Comparison of ENCODE assay signal across 25 mouse cellular contexts in genomic region chr15:84953259-84953658, GRCm38 (mm10).
"Had no signal": no experiment of that assay in that cellular context is flagged by ENCODE, and none has a peak within 500 bp of the region (broad histone marks: within the 10 kb centered on the region; RNA-seq: fewer than 3 reads in every experiment).

No protein-coding gene starts in this region.

- H3K27me3 ChIP-seq: heart, embryonic 13.5 days; heart, embryonic 15.5 days; hindbrain, embryonic 13.5 days; hindbrain, embryonic 15.5 days; kidney, embryonic 15.5 days; limb, embryonic 13.5 days; limb, embryonic 15.5 days; liver, embryonic 12.5 days had no signal

- H3K27ac ChIP-seq: heart, embryonic 13.5 days; heart, embryonic 15.5 days; hindbrain, embryonic 13.5 days; hindbrain, embryonic 15.5 days; hindbrain, postnatal 0 days; kidney, embryonic 15.5 days; kidney, postnatal 0 days; limb, embryonic 13.5 days; limb, embryonic 15.5 days; liver, embryonic 12.5 days; liver, embryonic 14.5 days had no signal

- H3K4me3 ChIP-seq: heart, embryonic 13.5 days; heart, embryonic 15.5 days; hindbrain, embryonic 13.5 days; hindbrain, embryonic 15.5 days; kidney, embryonic 15.5 days; limb, embryonic 13.5 days; limb, embryonic 15.5 days; liver, embryonic 12.5 days had no signal

- DNase-seq: gastrocnemius, postnatal 14 days; gastrocnemius, postnatal 36 days; heart, adult 18-20 months; heart, postnatal 14 days; heart, postnatal 36 days; kidney, adult 11 months; kidney, adult 2 months; kidney, adult 9 months; kidney, postnatal 14 days; kidney, postnatal 36 days; layer of hippocampus, adult 9-11 months; layer of hippocampus, postnatal 36 days; left cerebral cortex, postnatal 4 days had no signal

- H3K4me1 ChIP-seq: limb, embryonic 15.5 days; liver, embryonic 12.5 days had no signal

- H3K9me3 ChIP-seq: heart, embryonic 13.5 days; heart, embryonic 15.5 days; hindbrain, embryonic 13.5 days; hindbrain, embryonic 15.5 days; kidney, embryonic 15.5 days; limb, embryonic 13.5 days; limb, embryonic 15.5 days; liver, embryonic 12.5 days had no signal

- ATAC-seq: hindbrain, postnatal 0 days; intestine, embryonic 16.5 days; liver, embryonic 12.5 days had no signal
